Mouse (Mus musculus): ENCODE results near the gene Cog3. TPM values are rescaled to one million over a fixed set of nuclear protein-coding genes. Genes with fewer than 3 reads are reported as not detected.

Gene Cog3
- total and polyA plus RNA-seq, 3 experiments: 5.5 to 27.4 (median 22.1) TPM

DNA sequence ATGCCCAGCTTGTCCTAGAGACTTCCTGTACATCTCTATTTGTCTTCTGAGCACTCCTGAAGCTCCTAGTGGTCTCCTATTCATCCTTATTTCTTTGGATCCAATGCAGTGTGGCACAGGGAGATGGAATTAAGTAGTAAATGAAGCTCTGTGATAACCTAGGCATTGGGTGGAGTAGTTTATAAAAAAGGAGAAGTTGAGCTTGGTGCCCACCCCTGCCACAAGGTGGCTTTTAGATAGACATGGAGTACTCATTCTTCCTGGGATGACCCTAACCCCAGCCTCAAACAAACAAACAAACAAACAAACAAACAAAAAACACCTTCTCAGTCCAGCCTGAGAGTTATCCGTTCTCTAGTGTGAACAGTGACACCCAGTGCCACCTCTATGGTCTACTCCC lies 56.4 kb downstream of the Cog3 start:
- no peak for DNase-seq

- peak; percentile 66 for DNase-seq
Observed at GRCm38 (mm10) chr14:75696096-75696495, 58.2 kb downstream of the Cog3 start.

DNA sequence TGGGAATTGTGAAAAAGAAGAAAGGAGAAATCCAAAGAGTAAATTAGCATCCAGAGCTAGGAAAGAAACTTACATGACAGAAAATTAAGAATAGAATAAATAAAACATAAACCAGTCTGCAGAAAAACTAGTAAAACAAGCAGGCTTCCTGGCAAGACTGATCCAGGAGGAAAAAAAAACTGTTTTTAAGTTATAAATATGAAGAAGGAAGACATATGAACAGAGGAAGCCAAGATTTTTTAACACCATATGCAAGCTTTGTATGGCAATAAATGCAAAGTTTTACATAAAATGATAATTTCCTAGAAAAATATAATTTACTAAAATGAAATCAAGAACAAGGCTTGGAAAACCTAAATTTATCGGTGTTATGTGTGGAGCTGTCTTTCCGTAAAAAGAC lies 63.9 kb downstream of the Cog3 start:
- no peak for DNase-seq

- DNase-seq: no peak
Observed at GRCm38 (mm10) chr14:75676316-75676715, 78.0 kb downstream of the Cog3 start.

GRCm38 (mm10) chr14:75669085-75669645 lies 85.2 kb downstream of the Cog3 start:
- DNase-seq: no peak

DNA sequence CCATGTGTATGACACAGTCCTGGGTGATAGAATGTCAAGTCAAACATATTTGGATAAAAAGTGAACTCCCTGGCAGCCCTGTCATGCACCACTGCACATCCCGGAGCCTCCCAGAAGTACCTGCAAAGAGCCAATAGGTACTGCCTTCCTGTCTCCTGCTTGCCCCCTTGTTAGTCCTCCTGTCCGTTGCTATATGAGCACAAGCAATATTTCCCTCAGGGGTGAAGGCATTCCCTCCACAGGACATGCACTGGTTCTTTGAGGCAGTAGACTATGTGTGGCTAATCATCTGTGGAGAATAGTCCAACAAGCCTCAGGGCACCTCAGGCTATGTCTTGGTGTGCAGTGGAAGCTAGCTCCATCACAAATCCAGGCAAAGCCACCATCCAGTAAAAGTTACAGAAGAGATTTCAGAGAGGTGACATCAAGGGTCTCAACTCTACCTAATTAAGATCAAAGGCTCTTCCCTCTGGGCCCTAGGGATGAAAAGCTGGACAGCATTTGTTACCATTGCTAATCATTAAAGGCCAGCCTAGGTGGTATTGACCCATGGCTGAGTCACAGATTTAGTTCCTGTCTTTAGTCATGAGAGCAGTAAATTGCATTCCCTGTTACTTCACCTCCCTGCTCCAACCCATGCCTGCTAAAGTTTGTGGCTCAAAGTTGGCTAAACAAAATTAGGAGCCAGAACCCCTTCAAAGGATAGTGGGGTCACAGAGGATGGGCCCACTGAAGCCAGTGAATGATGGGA lies 88.7 kb downstream of the Cog3 start:
- no peak for DNase-seq

- DNase-seq: no peak
Observed at GRCm38 (mm10) chr14:75661548-75661947, 92.8 kb downstream of the Cog3 start.

DNA sequence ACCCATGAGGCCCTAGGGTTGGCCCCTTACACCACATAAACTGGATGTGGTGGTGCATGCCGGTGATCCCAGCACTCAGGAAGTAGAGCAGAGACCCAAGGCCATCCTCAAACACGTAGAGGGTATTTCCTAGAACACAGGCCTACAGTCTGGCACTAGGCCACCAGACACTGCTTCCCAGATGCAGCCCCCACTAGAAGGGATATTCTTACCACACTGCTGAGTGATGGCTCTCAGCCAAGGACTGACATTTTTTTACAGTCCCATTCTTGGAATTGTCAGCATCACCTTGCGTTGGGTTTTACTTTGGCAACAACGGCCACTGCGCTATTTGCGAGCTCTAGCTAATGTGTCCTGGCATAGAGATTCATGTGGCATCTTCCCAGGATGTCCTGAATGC lies 93.4 kb downstream of the Cog3 start:
- DNase-seq: no peak

Other genes with a start within 250 kb of the Cog3 start
- gene Spert, start 161.4 kb downstream of the Cog3 start, total RNA-seq (2021): not detected
- gene Spert, start 161.4 kb downstream of the Cog3 start, polyA plus RNA-seq (2012; rRNA removed): not detected in 2 replicates
- gene Erich6b, start 112.3 kb downstream of the Cog3 start, total RNA-seq (2021): not detected
- not detected in 2 replicates for gene Erich6b, start 112.3 kb downstream of the Cog3 start, polyA plus RNA-seq (2012; rRNA removed)
- gene Slc25a30, start 32.5 kb upstream of the Cog3 start, total RNA-seq (2021): 100 to 1,000 TPM; 162 to 208 TPM
- gene Slc25a30, start 32.5 kb upstream of the Cog3 start, polyA plus RNA-seq (2012; rRNA removed): 21.2 and 24.5 TPM in 2 replicates
- 1,000 to 10,000 TPM; 2,669 to 3,122 TPM for gene Tpt1, start 90.6 kb upstream of the Cog3 start, total RNA-seq (2021)
- gene Tpt1, start 90.6 kb upstream of the Cog3 start, polyA plus RNA-seq (2012; rRNA removed): 2,303 and 3,302 TPM in 2 replicates
- not detected for gene Kctd4, start 200.5 kb upstream of the Cog3 start, total RNA-seq (2021)
- not detected in 2 replicates for gene Kctd4, start 200.5 kb upstream of the Cog3 start, polyA plus RNA-seq (2012; rRNA removed)

Data from adrenal gland, adult 2 months (tissue).